Mouse (Mus musculus): ENCODE results near the gene Zfp146. TPM values are rescaled to one million over a fixed set of nuclear protein-coding genes. Genes with fewer than 3 reads are reported as not detected.

Gene Zfp146
- 13.3 TPM for polyA plus RNA-seq (2014; fragmentation: Illumina TruSeq; extraction: RNeasy Lipid Tissue Mini Kit (QIAGEN cat#74804); ENCODE audit: low read depth, low replicate concordance)

GRCm38 (mm10) chr7:30169583-30170282, at the start of gene Zfp146:
Gene Zfp146 (minus strand): TSS chr7:30169750.

GRCm38 (mm10) chr7:30198481-30198971, 29.0 kb upstream of the Zfp146 start, which contains the start of gene Capns1:
Gene Capns1 (minus strand): TSS chr7:30198811.

GRCm38 (mm10) chr7:30183879-30184289, 14.3 kb upstream of the Zfp146 start, which contains the start of gene Cox7a1:
Gene Cox7a1 (plus strand): TSS chr7:30184144.

GRCm38 (mm10) chr7:30121308-30122187, 48.0 kb downstream of the Zfp146 start, which contains the start of gene Zfp382:
Gene Zfp382 (plus strand): TSS chr7:30121942.

Other genes with a start within 250 kb of the Zfp146 start
- gene Zfp74, start 215.7 kb downstream of the Zfp146 start, polyA plus RNA-seq (2014; fragmentation: Illumina TruSeq; extraction: RNeasy Lipid Tissue Mini Kit (QIAGEN cat#74804); ENCODE audit: low read depth, low replicate concordance) = 1.8 TPM
- gene Zfp568, start 185.8 kb downstream of the Zfp146 start, polyA plus RNA-seq (2014; fragmentation: Illumina TruSeq; extraction: RNeasy Lipid Tissue Mini Kit (QIAGEN cat#74804); ENCODE audit: low read depth, low replicate concordance) = 3.3 TPM
- gene Zfp14, start 118.4 kb downstream of the Zfp146 start, polyA plus RNA-seq (2014; fragmentation: Illumina TruSeq; extraction: RNeasy Lipid Tissue Mini Kit (QIAGEN cat#74804); ENCODE audit: low read depth, low replicate concordance) = 2.4 TPM
- gene Zfp82, start 96.8 kb downstream of the Zfp146 start, polyA plus RNA-seq (2014; fragmentation: Illumina TruSeq; extraction: RNeasy Lipid Tissue Mini Kit (QIAGEN cat#74804); ENCODE audit: low read depth, low replicate concordance) = 2.5 TPM
- 0.41 TPM for gene Gm26920, start 79.3 kb downstream of the Zfp146 start, polyA plus RNA-seq (2014; fragmentation: Illumina TruSeq; extraction: RNeasy Lipid Tissue Mini Kit (QIAGEN cat#74804); ENCODE audit: low read depth, low replicate concordance)
- gene Zfp566, start 79.2 kb downstream of the Zfp146 start, polyA plus RNA-seq (2014; fragmentation: Illumina TruSeq; extraction: RNeasy Lipid Tissue Mini Kit (QIAGEN cat#74804); ENCODE audit: low read depth, low replicate concordance) = 1.9 TPM
- gene Zfp260, start 75.0 kb downstream of the Zfp146 start, polyA plus RNA-seq (2014; fragmentation: Illumina TruSeq; extraction: RNeasy Lipid Tissue Mini Kit (QIAGEN cat#74804); ENCODE audit: low read depth, low replicate concordance) = 31.7 TPM
- gene Zfp382, start 47.8 kb downstream of the Zfp146 start, polyA plus RNA-seq (2014; fragmentation: Illumina TruSeq; extraction: RNeasy Lipid Tissue Mini Kit (QIAGEN cat#74804); ENCODE audit: low read depth, low replicate concordance) = 11.5 TPM
- gene Cox7a1, start 14.4 kb upstream of the Zfp146 start, polyA plus RNA-seq (2014; fragmentation: Illumina TruSeq; extraction: RNeasy Lipid Tissue Mini Kit (QIAGEN cat#74804); ENCODE audit: low read depth, low replicate concordance) = 0.74 TPM
- gene Capns1, start 29.1 kb upstream of the Zfp146 start, polyA plus RNA-seq (2014; fragmentation: Illumina TruSeq; extraction: RNeasy Lipid Tissue Mini Kit (QIAGEN cat#74804); ENCODE audit: low read depth, low replicate concordance) = 117 TPM
- gene Polr2i, start 62.2 kb upstream of the Zfp146 start, polyA plus RNA-seq (2014; fragmentation: Illumina TruSeq; extraction: RNeasy Lipid Tissue Mini Kit (QIAGEN cat#74804); ENCODE audit: low read depth, low replicate concordance) = 3.9 TPM
- 8.5 TPM for gene Tbcb, start 62.5 kb upstream of the Zfp146 start, polyA plus RNA-seq (2014; fragmentation: Illumina TruSeq; extraction: RNeasy Lipid Tissue Mini Kit (QIAGEN cat#74804); ENCODE audit: low read depth, low replicate concordance)
- gene Ovol3, start 66.0 kb upstream of the Zfp146 start, polyA plus RNA-seq (2014; fragmentation: Illumina TruSeq; extraction: RNeasy Lipid Tissue Mini Kit (QIAGEN cat#74804); ENCODE audit: low read depth, low replicate concordance) = not detected
- 0.63 TPM for gene Thap8, start 110.3 kb upstream of the Zfp146 start, polyA plus RNA-seq (2014; fragmentation: Illumina TruSeq; extraction: RNeasy Lipid Tissue Mini Kit (QIAGEN cat#74804); ENCODE audit: low read depth, low replicate concordance)
- 22.5 TPM for gene Wdr62, start 110.7 kb upstream of the Zfp146 start, polyA plus RNA-seq (2014; fragmentation: Illumina TruSeq; extraction: RNeasy Lipid Tissue Mini Kit (QIAGEN cat#74804); ENCODE audit: low read depth, low replicate concordance)
- gene Clip3, start 122.0 kb upstream of the Zfp146 start, polyA plus RNA-seq (2014; fragmentation: Illumina TruSeq; extraction: RNeasy Lipid Tissue Mini Kit (QIAGEN cat#74804); ENCODE audit: low read depth, low replicate concordance) = 9.1 TPM
- gene Alkbh6, start 139.0 kb upstream of the Zfp146 start, polyA plus RNA-seq (2014; fragmentation: Illumina TruSeq; extraction: RNeasy Lipid Tissue Mini Kit (QIAGEN cat#74804); ENCODE audit: low read depth, low replicate concordance) = 1.8 TPM
- gene Syne4, start 145.1 kb upstream of the Zfp146 start, polyA plus RNA-seq (2014; fragmentation: Illumina TruSeq; extraction: RNeasy Lipid Tissue Mini Kit (QIAGEN cat#74804); ENCODE audit: low read depth, low replicate concordance) = 0.78 TPM
- gene E130208F15Rik, start 152.0 kb upstream of the Zfp146 start, polyA plus RNA-seq (2014; fragmentation: Illumina TruSeq; extraction: RNeasy Lipid Tissue Mini Kit (QIAGEN cat#74804); ENCODE audit: low read depth, low replicate concordance) = 0.57 TPM
- 2.2 TPM for gene Sdhaf1, start 154.1 kb upstream of the Zfp146 start, polyA plus RNA-seq (2014; fragmentation: Illumina TruSeq; extraction: RNeasy Lipid Tissue Mini Kit (QIAGEN cat#74804); ENCODE audit: low read depth, low replicate concordance)
- gene Lrfn3, start 193.0 kb upstream of the Zfp146 start, polyA plus RNA-seq (2014; fragmentation: Illumina TruSeq; extraction: RNeasy Lipid Tissue Mini Kit (QIAGEN cat#74804); ENCODE audit: low read depth, low replicate concordance) = not detected
- gene Tyrobp, start 244.0 kb upstream of the Zfp146 start, polyA plus RNA-seq (2014; fragmentation: Illumina TruSeq; extraction: RNeasy Lipid Tissue Mini Kit (QIAGEN cat#74804); ENCODE audit: low read depth, low replicate concordance) = not detected